Mouse (Mus musculus) skeletal muscle tissue, adult 2 months (tissue): ENCODE results near the gene Pcp2.
A peak's percentile ranks its signal among the peaks of the same experiment; 100 is the strongest.
"Not testable (repeated sequence)": the region's sequence is repeated elsewhere in the genome, so short reads cannot be mapped to it uniquely, and the experiment has no call there.

Experiments used
- DNase-seq: peaks from one replicate; pipeline ENCODE4 v3.0.0-alpha.2; 2012; ENCODE audit warnings: low read depth, low spot score

The Pcp2 gene

GRCm38 (mm10) chr8:3621199-3621970 is 4.0 kb downstream of the Pcp2 start, which contains the start of the genes Xab2 and Pet100:
TSS of gene Xab2 (minus strand) at chr8:3621316.
TSS of gene Pet100 (plus strand) at chr8:3621548.
- DNase-seq: peak; percentile 100

DNA sequence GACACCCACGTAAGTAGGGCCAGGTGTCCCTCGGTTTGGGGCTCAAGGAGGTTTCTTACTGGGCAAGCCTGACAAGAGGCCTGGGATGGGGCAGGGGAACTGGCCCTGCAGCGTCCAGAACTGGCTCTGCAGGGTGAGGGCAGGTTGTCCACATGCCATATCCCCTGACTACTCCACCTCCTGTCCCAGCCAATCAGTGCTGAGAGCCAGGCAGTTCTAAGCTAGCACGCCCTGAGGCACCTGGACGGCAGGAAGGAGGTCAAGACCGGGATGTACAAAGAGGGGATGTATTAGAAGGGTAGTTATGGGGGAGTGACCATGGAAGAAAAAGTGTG is 15.6 kb downstream of the Pcp2 start:
- DNase-seq: no peak

DNA sequence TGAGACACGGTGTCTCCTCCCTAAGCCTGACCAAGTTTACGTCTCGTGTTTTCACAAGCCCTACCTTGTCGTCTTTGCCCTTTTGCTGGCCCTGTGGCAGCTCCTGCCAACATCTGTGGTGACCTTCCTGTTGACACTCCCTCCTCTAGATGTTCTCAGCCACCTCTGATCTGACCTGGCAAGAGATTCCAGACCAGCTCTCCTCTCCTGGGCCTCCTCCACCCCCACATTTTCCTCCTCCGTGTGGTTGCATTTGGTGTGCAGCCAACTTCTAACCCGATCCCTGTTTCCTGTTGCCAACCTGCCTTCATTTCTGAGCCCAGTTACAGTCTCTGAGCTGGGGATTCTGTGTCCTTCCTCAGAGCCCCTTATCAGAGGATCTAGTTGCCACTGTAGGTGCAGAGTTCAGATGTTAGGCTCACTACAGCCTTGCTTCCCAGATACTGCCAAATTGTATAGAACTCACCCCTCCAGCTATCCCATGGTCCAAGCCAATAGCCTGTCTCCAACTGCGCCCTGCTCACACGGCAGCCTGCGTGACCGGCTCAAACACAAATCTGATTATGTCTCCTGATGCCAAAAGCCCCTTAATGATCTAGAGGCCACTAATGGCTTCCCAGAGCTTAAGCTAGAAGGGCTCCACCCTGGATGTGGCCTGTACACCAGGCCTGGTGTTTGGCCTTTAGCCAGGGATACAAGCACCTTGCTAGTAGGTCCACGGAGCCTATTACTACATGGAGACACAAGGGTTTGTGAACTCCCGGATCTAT is 16.1 kb downstream of the Pcp2 start:
- DNase-seq: no peak

DNA sequence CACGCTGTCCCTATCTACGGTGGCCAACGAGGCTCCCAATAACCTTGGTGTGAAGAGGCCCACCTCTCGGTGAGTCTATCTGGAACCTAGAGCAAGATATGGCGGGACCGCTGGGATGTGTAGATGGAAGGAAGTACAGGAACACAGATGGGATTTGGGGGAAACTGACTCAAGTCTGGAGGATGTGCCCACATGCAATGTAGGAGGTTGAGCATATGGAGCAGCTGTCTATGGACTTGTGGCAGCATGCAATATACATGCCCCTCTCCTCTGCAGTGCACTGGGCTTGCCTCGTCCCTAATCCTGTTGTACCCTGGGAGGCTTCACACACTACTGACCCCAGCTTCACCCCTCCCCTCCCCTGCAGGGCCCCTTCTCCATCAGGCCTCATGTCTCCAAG is 17.5 kb downstream of the Pcp2 start:
- no peak for DNase-seq

- no peak for DNase-seq
Observed at GRCm38 (mm10) chr8:3606593-3606992, 18.8 kb downstream of the Pcp2 start.

GRCm38 (mm10) chr8:3603439-3603838 is 21.9 kb downstream of the Pcp2 start:
- no peak for DNase-seq

DNA sequence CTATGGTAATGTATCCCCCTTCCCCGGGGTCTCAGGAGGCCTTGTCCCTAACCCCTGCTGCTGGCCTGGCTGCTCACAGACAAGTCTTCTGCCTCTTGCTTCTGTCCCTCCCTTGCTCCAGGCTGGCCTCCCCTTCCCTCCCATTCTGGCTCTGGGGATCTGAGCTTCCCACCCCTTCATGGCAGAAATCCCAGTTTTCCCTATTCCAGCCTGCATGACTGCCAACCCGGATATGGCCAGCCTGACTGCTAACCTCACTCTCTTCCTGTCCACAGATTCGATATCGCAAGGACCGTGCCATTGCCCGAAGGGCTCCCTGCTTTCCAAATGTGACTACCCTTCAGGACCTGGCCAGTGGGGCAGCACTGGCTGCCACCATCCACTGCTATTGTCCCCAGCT is 24.9 kb downstream of the Pcp2 start:
- peak; percentile 67 for DNase-seq

GRCm38 (mm10) chr8:3599219-3599618 is 26.1 kb downstream of the Pcp2 start:
- no peak for DNase-seq

DNA sequence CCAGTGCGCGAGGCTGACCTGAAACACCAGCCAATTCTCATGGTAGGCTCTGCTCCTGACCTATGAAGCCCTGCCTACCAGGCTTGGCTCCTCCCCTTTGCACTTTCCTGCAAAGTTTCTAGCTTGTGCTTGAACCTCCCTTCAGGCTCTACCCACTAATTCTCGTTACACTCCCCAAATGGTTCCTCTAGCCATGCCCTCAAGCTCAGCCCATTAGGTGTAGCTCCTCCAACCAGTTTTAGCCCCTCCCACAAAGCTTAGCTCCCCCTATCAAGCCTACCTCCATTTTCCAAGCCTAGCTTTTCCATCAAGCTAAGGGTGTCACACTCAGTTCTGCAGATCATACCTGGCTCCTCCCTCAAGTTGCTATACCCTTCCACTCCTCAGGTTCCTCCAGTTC is 27.3 kb downstream of the Pcp2 start:
- no peak for DNase-seq

GRCm38 (mm10) chr8:3594466-3594865 is 30.9 kb downstream of the Pcp2 start:
- no peak for DNase-seq

DNA sequence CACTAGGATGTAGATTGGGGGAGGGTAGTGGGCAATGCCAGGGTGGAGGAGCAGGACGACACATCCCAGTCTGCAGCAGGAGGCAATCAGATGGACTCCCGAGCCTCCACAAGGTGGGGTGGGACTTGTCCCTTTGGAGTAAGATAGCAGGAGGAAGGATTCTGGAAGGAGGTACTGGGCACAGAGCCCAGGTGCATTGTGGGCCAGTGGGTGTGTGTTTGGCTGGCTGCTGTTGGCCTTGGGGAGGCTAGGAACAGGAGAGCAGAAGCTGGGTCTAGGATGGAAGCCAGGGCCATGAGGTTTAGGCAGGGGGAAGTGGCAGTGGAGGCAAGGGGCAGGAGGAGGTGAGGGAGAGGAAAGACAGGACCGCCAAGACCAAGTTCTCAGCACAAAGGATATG is 31.9 kb downstream of the Pcp2 start:
- DNase-seq: no peak

GRCm38 (mm10) chr8:3588258-3588633 is 37.1 kb downstream of the Pcp2 start:
- DNase-seq: no peak

- DNase-seq: no peak
Observed at GRCm38 (mm10) chr8:3587391-3588257, 37.7 kb downstream of the Pcp2 start.

DNA sequence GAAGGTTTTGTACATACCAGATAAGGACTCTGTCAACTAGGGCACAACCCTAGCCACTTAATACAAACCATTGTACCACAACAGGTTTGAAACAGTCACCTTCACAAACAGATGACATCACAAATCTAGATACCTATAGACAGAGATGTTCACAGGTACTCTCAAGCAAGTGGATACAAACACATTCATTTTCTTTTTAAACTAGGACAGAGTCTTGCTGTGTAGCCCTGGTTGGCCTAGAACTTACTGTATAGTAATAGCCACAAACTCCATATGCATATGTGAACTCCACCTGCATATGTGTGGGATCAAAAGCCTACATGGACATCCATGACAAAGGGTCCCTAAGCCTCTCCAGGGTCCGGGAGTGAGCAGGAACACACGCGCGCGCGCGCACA is 38.4 kb downstream of the Pcp2 start, which contains the start of gene Camsap3:
TSS of gene Camsap3 (plus strand) at position 301 of the 398 bp plus-strand sequence.
- DNase-seq: no peak

DNA sequence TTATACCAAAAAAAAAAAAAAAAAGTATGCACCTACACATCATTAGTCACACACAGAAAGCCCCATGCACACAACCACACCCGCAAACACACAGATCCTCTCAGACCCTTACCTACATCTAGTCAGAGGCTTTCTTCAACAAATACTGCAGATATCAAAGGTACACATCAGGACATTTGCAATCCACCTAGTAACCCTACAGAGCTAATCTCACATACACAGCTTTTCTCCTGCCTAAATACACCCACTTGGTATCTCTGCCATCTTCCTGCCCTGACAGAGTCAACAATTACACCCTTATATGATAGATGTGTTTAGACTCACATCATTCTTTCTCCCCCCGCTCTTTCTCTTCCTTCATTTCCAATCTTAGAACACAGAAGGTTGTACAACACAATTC is 38.9 kb downstream of the Pcp2 start:
- DNase-seq: no peak

- DNase-seq: not testable (repeated sequence)
Observed at GRCm38 (mm10) chr8:3581961-3582360, 43.4 kb downstream of the Pcp2 start.

DNA sequence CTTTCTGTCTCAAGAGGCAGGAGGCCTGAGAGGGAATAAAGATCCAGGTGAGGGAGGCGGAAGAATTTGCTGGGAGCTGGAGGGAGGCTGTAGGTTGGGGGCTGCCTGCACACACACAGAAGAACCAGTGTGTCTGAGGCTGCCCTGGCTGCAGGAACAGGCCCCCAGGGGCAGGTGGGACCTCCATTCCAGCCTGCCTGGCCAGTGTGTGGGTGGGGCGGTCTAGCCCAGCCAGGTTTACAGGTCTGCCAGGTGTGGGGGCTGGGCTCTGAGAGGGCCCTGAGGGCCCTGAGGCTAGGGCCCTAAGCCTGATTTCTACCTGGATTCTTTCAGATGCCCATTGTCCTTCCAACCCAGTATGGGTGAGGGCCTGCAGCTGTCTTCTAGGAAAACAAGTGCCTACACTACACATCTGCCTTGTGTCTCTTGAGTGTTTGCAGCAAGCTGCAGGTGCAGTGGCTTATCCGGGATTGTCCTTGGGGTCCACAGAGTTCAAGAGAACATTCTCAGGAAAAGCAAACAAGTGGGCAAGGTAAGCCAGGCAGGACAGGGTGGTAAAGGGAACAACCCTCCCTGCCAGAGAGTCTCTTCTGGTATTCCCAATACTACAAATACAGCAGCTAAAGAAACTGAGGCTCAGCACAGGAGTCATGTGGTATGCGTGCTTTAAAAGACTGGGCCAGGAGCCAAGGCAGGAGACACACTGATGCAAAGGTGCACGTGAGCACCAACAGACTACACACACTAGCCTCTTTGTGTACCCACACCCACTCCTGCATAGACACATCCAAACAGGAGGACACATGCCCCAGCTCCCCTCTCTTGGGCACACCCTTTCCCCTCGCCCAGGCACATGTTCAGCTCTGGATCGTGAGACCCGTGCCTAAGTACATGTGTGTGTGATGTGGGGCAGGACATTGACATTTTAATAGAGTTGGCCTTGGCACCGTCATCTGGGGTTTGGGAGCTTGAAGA is 45.7 kb downstream of the Pcp2 start:
- no peak for DNase-seq

- DNase-seq: no peak
Observed at GRCm38 (mm10) chr8:3576211-3576960, 49.0 kb downstream of the Pcp2 start.

DNA sequence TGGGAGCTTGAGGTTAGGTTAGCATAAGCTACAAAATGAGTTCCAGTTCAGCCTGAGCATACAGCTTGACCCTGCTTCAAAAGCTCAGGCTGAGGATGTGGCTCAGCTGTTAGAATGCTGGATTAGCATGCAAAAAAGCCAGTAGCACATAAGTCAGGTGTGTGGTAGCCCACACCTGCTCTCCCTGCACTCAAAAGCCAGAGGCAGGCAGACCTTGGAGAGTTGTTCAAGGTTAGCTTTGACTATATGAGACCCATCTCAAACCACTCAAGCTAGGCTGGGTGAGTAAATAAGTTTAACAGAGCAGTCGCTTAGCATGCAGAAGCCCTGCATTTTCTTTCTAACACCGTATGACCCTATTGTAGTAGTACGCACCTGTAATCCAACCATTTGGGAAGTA is 50.8 kb downstream of the Pcp2 start:
- no peak for DNase-seq
